Mouse (Mus musculus) adrenal gland, postnatal 0 days (tissue): ENCODE measurements around the gene Pfdn5. TPM values are rescaled to one million over a fixed set of nuclear protein-coding genes. Genes with fewer than 3 reads are reported as not detected.

Experiments
- polyA plus RNA-seq: library from polyadenylated mRNA; unstranded; fragments of >200 nt; fragmentation: Nextera tagmentation; extraction: Ambion mirVana; gene quantifications from 2 replicates; pipeline ENCODE4 v1.2.1, GENCODE M21; 2015

The Pfdn5 gene
- polyA plus RNA-seq, result 557 and 831 TPM in 2 replicates

GRCm38 (mm10) chr15:102326022-102326576, at the start of gene Pfdn5:
Pfdn5 (plus strand) TSS chr15:102326116.

GRCm38 (mm10) chr15:102279092-102279782, 46.7 kb upstream of the Pfdn5 start, which contains the start of gene Mfsd5:
Mfsd5 (plus strand) TSS chr15:102279454.

DNA sequence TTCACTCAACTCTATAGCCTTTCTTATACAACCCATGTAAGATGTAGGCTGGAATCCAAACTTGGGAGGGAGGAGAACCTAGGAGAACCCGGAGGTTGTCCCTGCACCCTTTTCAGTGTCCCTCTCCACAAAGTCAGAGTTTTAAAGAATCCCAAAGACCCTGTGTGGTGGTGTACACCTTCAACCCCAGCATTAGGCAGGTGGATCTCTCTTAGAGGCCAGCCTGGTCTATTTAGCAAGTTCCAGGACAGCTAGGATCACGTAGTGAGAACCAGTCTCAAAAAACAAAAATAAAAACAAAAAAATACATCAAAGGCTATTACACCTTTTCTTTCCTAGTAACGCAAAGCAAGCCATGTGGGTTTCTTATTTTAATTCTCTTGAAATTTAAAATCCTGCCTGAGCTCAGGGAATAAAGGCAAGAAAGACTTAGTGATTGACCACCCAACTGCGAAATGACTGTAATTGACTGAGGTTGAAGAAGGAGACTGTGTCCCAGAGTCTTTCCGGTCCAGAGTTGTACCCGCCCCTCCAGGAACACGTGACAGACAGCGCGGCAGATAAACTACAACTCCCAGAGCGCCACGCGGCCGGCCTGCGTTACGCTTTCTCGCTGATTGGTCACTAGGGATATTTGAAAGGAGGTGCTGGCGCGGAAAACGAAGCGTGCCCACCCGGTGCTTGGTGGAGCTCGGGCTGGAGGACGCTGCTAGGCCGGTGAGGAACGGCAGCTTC, 30.1 kb upstream of the Pfdn5 start, which contains the start of gene Espl1:
Espl1 (plus strand) TSS at position 634 of the 735 bp plus-strand sequence.

GRCm38 (mm10) chr15:102331610-102332015, 5.7 kb downstream of the Pfdn5 start, which contains the start of gene Myg1:
Myg1 (plus strand) TSS chr15:102331709.

GRCm38 (mm10) chr15:102350138-102350941, 24.4 kb downstream of the Pfdn5 start, which contains the start of gene Aaas:
Aaas (minus strand) TSS chr15:102350771.

GRCm38 (mm10) chr15:102366733-102367344, 40.9 kb downstream of the Pfdn5 start, which contains the start of gene Sp7:
Sp7 (minus strand) TSS chr15:102367182.

Other genes starting within 250 kb of the Pfdn5 start
- 30.7 and 39.4 TPM in 2 replicates for gene Tns2, start 225.7 kb upstream of the Pfdn5 start, polyA plus RNA-seq
- gene Spryd3, start 189.9 kb upstream of the Pfdn5 start, polyA plus RNA-seq, result 25.6 and 29.0 TPM in 2 replicates
- gene Igfbp6, start 181.8 kb upstream of the Pfdn5 start, polyA plus RNA-seq, result 140 and 238 TPM in 2 replicates
- gene Soat2, start 175.6 kb upstream of the Pfdn5 start, polyA plus RNA-seq, result 0.69 and 0.79 TPM in 2 replicates
- gene Zfp740, start 122.9 kb upstream of the Pfdn5 start, polyA plus RNA-seq, result 24.1 and 32.2 TPM in 2 replicates
- gene Csad, start 121.4 kb upstream of the Pfdn5 start, polyA plus RNA-seq, result 66.5 and 80.5 TPM in 2 replicates
- gene Itgb7, start 94.2 kb upstream of the Pfdn5 start, polyA plus RNA-seq, result 0.90 and 2.7 TPM in 2 replicates
- gene Rarg, start 68.6 kb upstream of the Pfdn5 start, polyA plus RNA-seq, result 16.1 and 19.9 TPM in 2 replicates
- gene Gm9918, start 55.6 kb upstream of the Pfdn5 start, polyA plus RNA-seq, result 0.19 and 0.49 TPM in 2 replicates
- 42.8 and 60.8 TPM in 2 replicates for gene Mfsd5, start 46.7 kb upstream of the Pfdn5 start, polyA plus RNA-seq
- 4.3 and 4.6 TPM in 2 replicates for gene Espl1, start 29.9 kb upstream of the Pfdn5 start, polyA plus RNA-seq
- 70.0 and 81.2 TPM in 2 replicates for gene Myg1, start 5.6 kb downstream of the Pfdn5 start, polyA plus RNA-seq
- 20.1 and 31.7 TPM in 2 replicates for gene Aaas, start 24.7 kb downstream of the Pfdn5 start, polyA plus RNA-seq
- 0.10 and 0.27 TPM in 2 replicates for gene Sp7, start 41.1 kb downstream of the Pfdn5 start, polyA plus RNA-seq
- 3.7 and 3.8 TPM in 2 replicates for gene Sp1, start 80.0 kb downstream of the Pfdn5 start, polyA plus RNA-seq
- 1.2 and 2.9 TPM in 2 replicates for gene Amhr2, start 119.3 kb downstream of the Pfdn5 start, polyA plus RNA-seq
- gene Prr13, start 132.9 kb downstream of the Pfdn5 start, polyA plus RNA-seq, result 115 and 172 TPM in 2 replicates
- 120 and 135 TPM in 2 replicates for gene Pcbp2, start 144.4 kb downstream of the Pfdn5 start, polyA plus RNA-seq
- 5.6 and 8.0 TPM in 2 replicates for gene Gm10337, start 177.6 kb downstream of the Pfdn5 start, polyA plus RNA-seq
- gene Map3k12, start 190.9 kb downstream of the Pfdn5 start, polyA plus RNA-seq, result 9.7 and 11.3 TPM in 2 replicates
- gene Tarbp2, start 192.1 kb downstream of the Pfdn5 start, polyA plus RNA-seq, result 33.9 and 41.3 TPM in 2 replicates
- 1.3 TPM in 2 replicates for gene Npff, start 198.8 kb downstream of the Pfdn5 start, polyA plus RNA-seq